Mouse (Mus musculus) heart, embryonic 15.5 days (tissue): ENCODE measurements at regions not wholly inside any gene's neighbourhood (a gene's known extent, or its start where the extent isn't known, plus 50 kb on each side); places are given as distances from the start of the nearest gene placed in this dataset.

Source experiments
- ATAC-seq: fragments of 200-750 bp; cut with Nextera tagmentation; replicated peaks from 2 replicates; pipeline ENCODE4 v1.8.0; 2017; ENCODE audit warnings: low read depth, moderate TSS enrichment; ENCODE audit not compliant: insufficient number of reproducible peaks, insufficient read depth, low FRiP score
- H3K27ac ChIP-seq: fragments of 300-500 bp; sonication (generic); 2 replicates; pipeline ENCODE4 v1.5.1; 2015; ENCODE audit warnings: mild to moderate bottlenecking, inconsistent platforms
- H3K27me3 ChIP-seq: fragments of 300-500 bp; sonication (generic); 2 replicates; pipeline ENCODE4 v1.6.1; 2015; ENCODE audit warnings: inconsistent platforms
- H3K36me3 ChIP-seq: fragments of 300-500 bp; sonication (generic); 2 replicates; pipeline ENCODE4 v1.6.1; 2015; ENCODE audit warnings: mild to moderate bottlenecking, inconsistent platforms
- H3K4me1 ChIP-seq: fragments of 300-500 bp; sonication (generic); replicated peaks from 2 replicates; pipeline ENCODE4 v1.6.1; 2015; ENCODE audit warnings: inconsistent platforms
- H3K4me2 ChIP-seq: fragments of 300-500 bp; sonication (generic); 2 replicates; pipeline ENCODE4 v1.6.1; 2015; ENCODE audit warnings: inconsistent platforms, mild to moderate bottlenecking, moderate library complexity
- H3K4me3 ChIP-seq: fragments of 300-500 bp; sonication (generic); 2 replicates; pipeline ENCODE4 v1.5.1; 2015; ENCODE audit warnings: mild to moderate bottlenecking, inconsistent platforms
- H3K9ac ChIP-seq: fragments of 300-500 bp; sonication (generic); 2 replicates; pipeline ENCODE4 v1.6.1; 2015; ENCODE audit warnings: mild to moderate bottlenecking, inconsistent platforms
- H3K9me3 ChIP-seq: fragments of 300-500 bp; sonication (generic); replicated peaks from 2 replicates; pipeline ENCODE4 v1.6.1; 2016; ENCODE audit warnings: inconsistent platforms
- WGBS: fragments of 180-500 bp; shearing (Covaris S2); methylation state at CpG from one replicate; pipeline ENCODE4 v1.1.7; 2015; ENCODE audit warnings: mixed read lengths; 5-methylcytosine and 5-hydroxymethylcytosine counted together

DNA sequence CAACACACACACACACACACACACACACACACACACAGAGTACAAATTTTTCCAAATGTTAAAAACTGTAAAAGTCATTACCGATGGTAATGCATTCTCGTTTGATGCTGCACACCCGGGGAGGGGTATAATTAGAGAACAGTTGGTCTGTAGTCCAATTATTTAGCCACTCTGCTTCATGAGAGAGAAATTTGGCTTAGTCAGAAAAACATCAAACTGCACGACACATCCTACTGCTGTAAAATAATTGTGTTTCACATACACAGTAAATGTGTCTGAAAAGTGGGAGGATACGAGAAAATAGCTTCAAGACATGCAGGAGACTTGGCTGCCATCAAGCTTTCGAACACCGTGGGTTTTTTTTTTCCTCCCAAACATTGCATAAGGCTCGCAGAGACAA, 194.5 kb upstream of the Tox3 start:
- H3K9ac ChIP-seq = no peak overlapping the region
- H3K27ac ChIP-seq = no peak overlapping the region
- no peak for ATAC-seq
- no peak overlapping the region for H3K4me2 ChIP-seq
- H3K36me3 ChIP-seq = no peaks in the 10 kb centered on the region
- H3K4me1 ChIP-seq = no peaks in the 10 kb centered on the region
- no peak overlapping the region for H3K4me3 ChIP-seq
- H3K9me3 ChIP-seq = no peaks in the 10 kb centered on the region
- WGBS = 78% methylated on average over 8 of the region's 8 CpGs
- no peaks in the 10 kb centered on the region for H3K27me3 ChIP-seq

DNA sequence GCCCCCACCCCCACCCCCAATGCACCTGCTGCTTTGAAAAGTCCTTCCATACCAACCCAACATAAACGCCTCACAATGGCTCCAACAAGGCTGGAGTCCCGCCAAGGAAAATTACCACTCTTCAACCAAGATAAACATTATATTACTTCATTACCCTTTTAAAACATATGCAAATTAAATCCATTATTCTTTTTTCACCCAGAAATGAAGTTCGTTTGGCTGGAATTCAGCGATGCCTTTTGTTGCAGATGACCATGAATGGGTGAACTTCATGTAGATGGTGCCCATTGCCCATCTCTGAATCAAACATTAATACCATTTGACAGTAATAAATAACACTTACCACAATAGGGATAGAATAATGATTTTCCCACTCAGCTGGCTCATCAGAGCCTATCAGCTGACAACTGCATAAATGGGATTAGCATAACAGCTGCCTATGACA, 188.1 kb upstream of the Tox3 start:
- ATAC-seq = no peak

DNA sequence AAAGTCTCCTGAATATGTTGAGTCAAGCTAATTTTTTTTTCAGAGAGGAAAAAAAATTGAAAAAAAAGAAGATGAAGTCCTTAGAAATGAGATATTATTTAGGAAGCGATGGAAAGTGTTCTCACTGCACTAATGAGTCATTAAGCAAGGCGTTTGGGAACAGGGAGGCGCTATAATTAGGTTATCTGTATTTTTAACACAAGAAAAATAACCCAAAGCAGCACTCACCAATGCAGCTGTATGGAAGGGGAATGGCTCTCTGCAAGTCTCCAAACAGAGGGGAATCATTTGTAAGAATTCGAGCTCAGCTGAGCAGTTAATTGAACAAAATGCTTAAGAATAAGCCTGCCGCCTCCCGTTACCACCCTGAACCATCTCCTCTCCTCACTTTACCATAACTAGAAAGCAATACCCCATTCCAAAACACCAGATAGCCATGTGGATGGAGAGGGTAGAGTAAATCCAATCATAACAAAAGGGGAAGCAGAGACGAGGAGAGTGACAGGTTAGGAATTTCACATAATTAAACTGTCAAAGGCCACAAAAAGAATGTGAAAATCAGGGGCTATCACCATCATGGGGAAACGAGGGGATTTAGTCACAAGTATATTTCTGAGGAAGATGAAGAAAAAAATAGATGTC, 187.5 kb upstream of the Tox3 start:
- no peak for ATAC-seq
- H3K9ac ChIP-seq = no peak overlapping the region
- WGBS = 74% methylated on average over 8 of the region's 8 CpGs

More for the DNA sequence above, 188.1 kb upstream of the Tox3 start:
- Histone ChIP-seq H3K36me3 (no peaks in the 10 kb centered on the region), H3K4me3 (no peak overlapping the region), H3K9me3 (no peaks in the 10 kb centered on the region), H3K27ac (no peak overlapping the region), H3K27me3 (no peaks in the 10 kb centered on the region), H3K4me1 (no peaks in the 10 kb centered on the region), H3K9ac (no peak overlapping the region), H3K4me2 (no peak overlapping the region)
- 80% methylated on average over 4 of the region's 4 CpGs for WGBS

DNA sequence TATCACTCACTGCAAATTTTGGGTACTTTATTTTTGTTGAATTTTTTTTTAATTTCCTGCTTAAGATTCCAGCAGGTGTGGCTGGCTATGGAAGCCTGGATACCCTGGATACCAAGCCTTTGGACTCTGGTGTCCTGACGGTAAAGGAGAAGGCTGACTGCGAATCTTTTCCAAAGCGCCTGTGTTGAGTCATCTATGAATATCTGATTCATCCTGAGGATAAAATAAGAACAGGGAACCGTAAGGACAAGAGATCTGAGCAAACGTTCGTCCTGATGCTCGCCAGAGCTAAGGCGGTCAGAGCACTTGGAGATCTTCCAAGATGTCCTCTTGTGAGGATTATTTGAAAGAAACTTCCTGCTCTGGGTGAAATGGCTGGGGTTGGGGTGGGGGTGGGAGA, 173.2 kb upstream of the Tox3 start:
- Histone ChIP-seq H3K27ac (no peak overlapping the region), H3K27me3 (no peaks in the 10 kb centered on the region), H3K36me3 (no peaks in the 10 kb centered on the region), H3K9me3 (no peaks in the 10 kb centered on the region), H3K4me1 (no peaks in the 10 kb centered on the region; the same call in 1 of the 2 replicates), H3K4me2 (no peak overlapping the region), H3K4me3 (no peak overlapping the region), H3K9ac (no peak overlapping the region)
- 57% methylated on average over 8 of the region's 8 CpGs for WGBS
- ATAC-seq = no peak

More for the DNA sequence above, 187.5 kb upstream of the Tox3 start:
- H3K4me3 ChIP-seq = no peak overlapping the region
- H3K4me2 ChIP-seq = no peak overlapping the region
- no peaks in the 10 kb centered on the region for H3K9me3 ChIP-seq
- no peaks in the 10 kb centered on the region for H3K27me3 ChIP-seq
- H3K27ac ChIP-seq = no peak overlapping the region
- H3K4me1 ChIP-seq = no peaks in the 10 kb centered on the region
- H3K36me3 ChIP-seq = no peaks in the 10 kb centered on the region

DNA sequence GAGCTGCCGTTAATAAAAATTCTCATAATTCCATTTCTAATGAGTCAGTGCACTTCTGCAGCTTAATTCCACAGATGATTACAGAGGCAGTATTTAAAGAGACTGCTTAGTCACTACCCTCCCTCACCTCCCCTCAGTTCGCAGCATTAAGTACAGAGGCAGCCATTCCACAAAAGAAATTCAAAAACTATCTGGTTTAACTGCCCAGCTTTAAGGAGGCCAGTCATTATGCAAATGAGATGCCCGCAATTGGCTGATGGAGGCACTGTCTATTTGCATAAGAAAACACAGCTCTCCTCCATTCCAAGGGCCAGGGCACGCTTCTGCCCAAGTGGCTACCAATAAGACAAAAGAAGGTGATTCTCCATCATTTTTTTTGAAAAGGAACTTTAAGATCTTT, 172.0 kb upstream of the Tox3 start:
- Histone ChIP-seq H3K27ac (no peak overlapping the region), H3K36me3 (no peaks in the 10 kb centered on the region), H3K27me3 (no peaks in the 10 kb centered on the region), H3K4me2 (no peak overlapping the region), H3K9ac (no peak overlapping the region), H3K9me3 (no peaks in the 10 kb centered on the region), H3K4me1 (no peaks in the 10 kb centered on the region; the same call in 1 of the 2 replicates), H3K4me3 (no peak overlapping the region)
- no peak for ATAC-seq
- WGBS = 40% methylated on average over 4 of the region's 4 CpGs

DNA sequence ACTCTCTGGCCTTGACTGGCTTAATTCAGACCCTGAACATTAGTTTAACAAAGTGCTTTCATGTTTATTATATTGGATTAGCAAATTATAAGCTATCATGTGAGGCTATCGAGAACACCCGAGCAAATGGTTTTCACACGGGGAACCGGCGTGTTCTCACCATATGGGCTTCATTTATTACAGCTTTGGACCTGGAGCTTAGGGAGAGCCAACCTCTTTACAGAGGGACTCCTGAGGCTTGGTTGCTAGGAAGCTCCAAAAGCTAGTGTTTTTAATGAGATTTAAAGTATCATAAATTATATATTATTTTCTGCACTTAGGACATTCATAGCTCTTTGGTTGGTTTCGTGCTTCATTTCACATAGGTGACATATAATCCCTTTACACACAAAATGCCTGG, 171.4 kb upstream of the Tox3 start:
- no peak for ATAC-seq
- 85% methylated on average over 6 of the region's 6 CpGs for WGBS

DNA sequence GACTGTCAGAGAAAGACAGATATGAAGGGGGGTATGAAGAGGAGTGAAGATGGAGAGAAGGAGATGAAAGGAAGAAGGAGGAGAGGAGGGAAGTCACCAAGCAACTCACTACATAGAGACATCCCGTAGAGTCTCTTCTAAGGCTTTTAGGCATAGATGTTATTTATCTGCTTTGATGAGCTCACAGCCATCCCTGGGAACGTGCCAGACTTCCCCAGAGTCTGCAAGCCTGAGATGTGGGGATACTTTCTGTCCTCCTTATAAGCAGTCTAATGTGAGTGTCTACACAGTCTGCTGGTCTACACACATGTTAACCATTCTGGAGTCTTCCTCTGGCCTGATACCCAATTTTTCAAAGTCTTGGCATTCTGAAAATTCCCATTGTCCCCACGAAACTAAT, 166.0 kb upstream of the Tox3 start:
- Histone ChIP-seq H3K4me2 (no peak overlapping the region), H3K27ac (no peak overlapping the region), H3K9me3 (no peaks in the 10 kb centered on the region), H3K9ac (no peak overlapping the region), H3K4me3 (no peak overlapping the region), H3K4me1 (no peaks in the 10 kb centered on the region; the same call in 1 of the 2 replicates), H3K36me3 (no peaks in the 10 kb centered on the region), H3K27me3 (no peaks in the 10 kb centered on the region)
- no peak for ATAC-seq
- WGBS = 64% methylated on average over 3 of the region's 3 CpGs

More for the DNA sequence above, 171.4 kb upstream of the Tox3 start:
- Histone ChIP-seq H3K4me3 (no peak overlapping the region), H3K9ac (no peak overlapping the region), H3K27ac (no peak overlapping the region), H3K36me3 (no peaks in the 10 kb centered on the region), H3K4me1 (no peaks in the 10 kb centered on the region; the same call in 1 of the 2 replicates), H3K9me3 (no peaks in the 10 kb centered on the region), H3K4me2 (no peak overlapping the region), H3K27me3 (no peaks in the 10 kb centered on the region)

DNA sequence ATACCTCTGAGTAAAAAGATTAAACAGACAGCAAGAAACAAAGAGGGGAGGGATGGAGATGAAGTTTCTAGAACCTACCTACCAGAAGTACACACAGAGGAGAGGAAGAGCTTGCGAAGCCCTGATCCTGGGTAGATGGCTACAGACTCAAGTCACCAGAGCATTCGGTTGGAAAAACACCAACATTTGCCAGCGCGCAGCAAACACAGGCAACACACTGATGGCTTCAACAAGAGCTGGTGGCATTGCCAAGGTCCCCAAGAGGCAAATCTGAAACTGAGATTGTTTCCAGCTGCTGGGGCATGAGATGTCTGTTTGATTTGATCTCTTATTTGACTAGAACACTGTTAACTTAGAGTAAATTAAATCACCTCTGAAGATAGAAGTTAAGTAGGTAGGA, 165.5 kb upstream of the Tox3 start:
- Histone ChIP-seq H3K4me1 (no peaks in the 10 kb centered on the region; the same call in 1 of the 2 replicates), H3K27me3 (no peaks in the 10 kb centered on the region), H3K27ac (no peak overlapping the region), H3K36me3 (no peaks in the 10 kb centered on the region), H3K9me3 (no peaks in the 10 kb centered on the region), H3K4me2 (no peak overlapping the region), H3K9ac (no peak overlapping the region), H3K4me3 (no peak overlapping the region)
- WGBS = 83% methylated on average over 4 of the region's 4 CpGs
- no peak for ATAC-seq

DNA sequence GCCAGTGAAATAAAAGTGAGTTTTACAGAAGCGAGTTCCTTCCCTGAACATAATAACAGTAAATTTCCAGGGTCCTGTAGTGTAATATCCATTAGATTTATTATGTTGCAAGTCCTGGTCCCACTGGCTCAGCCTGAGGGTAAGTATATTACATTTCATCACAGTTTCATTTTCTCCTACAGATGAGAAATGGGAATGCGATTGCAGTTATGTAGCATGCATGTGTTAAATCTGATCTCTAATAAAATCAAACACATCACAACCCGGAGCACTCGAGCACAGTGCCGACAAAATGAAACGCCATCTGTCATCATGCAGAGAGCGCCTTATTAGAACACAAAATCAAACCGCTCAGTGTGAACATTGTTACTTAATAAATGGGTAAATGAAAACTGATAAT, 165.0 kb upstream of the Tox3 start:
- no peak overlapping the region for H3K4me3 ChIP-seq
- H3K27ac ChIP-seq = no peak overlapping the region
- no peak overlapping the region for H3K4me2 ChIP-seq
- no peaks in the 10 kb centered on the region for H3K27me3 ChIP-seq
- H3K36me3 ChIP-seq = no peaks in the 10 kb centered on the region
- no peak overlapping the region for H3K9ac ChIP-seq
- H3K4me1 ChIP-seq = no peaks in the 10 kb centered on the region; the same call in 1 of the 2 replicates
- no peaks in the 10 kb centered on the region for H3K9me3 ChIP-seq
- WGBS = 82% methylated on average over 8 of the region's 8 CpGs
- ATAC-seq = no peak

DNA sequence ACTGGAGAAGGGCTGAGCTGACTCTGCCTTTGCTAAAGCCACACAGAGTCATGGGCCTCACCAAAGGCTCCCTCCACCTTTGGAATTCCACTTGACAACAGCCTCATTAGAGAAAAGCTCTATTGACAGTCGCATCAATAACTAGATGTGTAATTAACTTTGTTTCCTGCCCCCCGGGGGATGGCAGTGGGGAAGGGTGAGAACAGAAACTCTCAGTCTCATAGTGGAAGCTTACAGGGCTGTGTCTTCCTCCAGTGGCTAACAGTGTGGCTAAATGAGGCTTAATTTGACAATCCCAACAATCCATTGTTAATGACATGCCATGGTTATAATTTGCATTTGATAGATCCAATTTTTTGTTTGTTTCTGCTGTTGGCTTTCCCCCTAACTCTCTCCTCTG, 164.5 kb upstream of the Tox3 start:
- Histone ChIP-seq H3K4me1 (no peaks in the 10 kb centered on the region), H3K4me3 (no peak overlapping the region), H3K9ac (no peak overlapping the region), H3K9me3 (no peaks in the 10 kb centered on the region), H3K27ac (no peak overlapping the region), H3K27me3 (no peaks in the 10 kb centered on the region), H3K36me3 (no peaks in the 10 kb centered on the region), H3K4me2 (no peak overlapping the region)
- ATAC-seq = no peak
- WGBS = 48% methylated on average over 2 of the region's 2 CpGs

DNA sequence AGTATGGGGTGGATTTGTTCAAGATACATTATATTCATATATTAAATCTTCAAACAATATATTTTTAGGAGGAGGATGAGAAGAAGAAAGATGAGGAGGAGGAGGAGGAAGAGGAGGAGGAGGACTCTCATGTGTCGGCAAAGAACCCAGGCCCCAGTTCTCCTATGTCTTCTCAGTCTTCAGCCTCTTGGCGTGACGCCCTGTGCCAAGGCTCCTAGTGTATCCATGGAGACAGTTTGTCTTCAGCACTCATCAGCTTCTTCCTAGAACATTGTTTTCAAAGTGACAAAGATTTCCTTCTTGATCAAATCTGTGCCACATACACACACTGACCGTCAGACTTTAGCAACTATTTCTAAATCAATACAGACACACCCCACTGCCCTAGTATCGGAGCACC, 156.4 kb upstream of the Tox3 start:
- 70% methylated on average over 5 of the region's 5 CpGs for WGBS
- Histone ChIP-seq H3K27me3 (no peaks in the 10 kb centered on the region), H3K36me3 (no peaks in the 10 kb centered on the region), H3K9ac (no peak overlapping the region), H3K9me3 (no peaks in the 10 kb centered on the region), H3K4me3 (no peak overlapping the region), H3K27ac (no peak overlapping the region), H3K4me1 (peaks cover 12% of the 10 kb centered on the region; the same call in 1 of the 2 replicates), H3K4me2 (no peak overlapping the region)
- no peak for ATAC-seq

DNA sequence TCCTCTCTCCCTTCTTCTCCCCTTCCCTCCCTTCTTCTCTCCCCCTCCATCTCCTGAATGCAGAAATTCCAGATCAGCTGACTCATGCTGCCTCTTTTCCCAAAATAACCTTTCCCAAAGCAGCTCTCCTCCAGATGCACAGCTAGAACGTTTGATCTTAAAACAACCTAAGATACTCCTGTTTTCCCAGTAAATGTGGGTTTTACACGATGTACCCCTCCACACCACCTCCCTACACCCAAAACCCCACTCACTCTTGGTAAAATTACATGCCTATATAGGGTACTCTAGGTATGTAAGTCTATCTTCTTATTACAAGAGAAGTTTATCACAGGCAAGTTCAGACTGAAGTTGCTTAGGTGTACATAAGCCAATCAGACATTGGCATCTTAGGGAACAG, 155.2 kb upstream of the Tox3 start:
- H3K9me3 ChIP-seq = no peaks in the 10 kb centered on the region
- H3K4me2 ChIP-seq = no peak overlapping the region
- no peak overlapping the region for H3K4me3 ChIP-seq
- WGBS = 16% methylated on average over 2 of the region's 2 CpGs
- peaks cover 12% of the 10 kb centered on the region; the same call in 1 of the 2 replicates for H3K4me1 ChIP-seq
- no peak overlapping the region for H3K9ac ChIP-seq
- no peaks in the 10 kb centered on the region for H3K36me3 ChIP-seq
- H3K27ac ChIP-seq = no peak overlapping the region
- ATAC-seq = no peak
- H3K27me3 ChIP-seq = no peaks in the 10 kb centered on the region
